Mouse (Mus musculus) lung, embryonic 16.5 days (tissue): ENCODE measurements around the gene BC005537. TPM values are rescaled to one million over a fixed set of nuclear protein-coding genes. Genes with fewer than 3 reads are reported as not detected.
"Not testable (repeated sequence)": the region's sequence is repeated elsewhere in the genome, so short reads cannot be mapped to it uniquely, and the experiment has no call there.

ENCODE experiments used
- ATAC-seq: fragments of 200-750 bp; cut with Nextera tagmentation; 2 replicates; pipeline ENCODE4 v1.8.0; 2017; ENCODE audit warnings: low read depth, mild to moderate bottlenecking, moderate library complexity
- H3K27ac ChIP-seq: fragments of 300-500 bp; sonication (generic); 2 replicates; pipeline ENCODE4 v1.5.1; 2014; ENCODE audit warnings: mild to moderate bottlenecking, control low read depth, low read length
- H3K27me3 ChIP-seq: fragments of 300-500 bp; sonication (generic); 2 replicates; pipeline ENCODE4 v1.6.1; 2014; ENCODE audit warnings: low read depth, low read length, mixed read lengths; ENCODE audit not compliant: control insufficient read depth, insufficient read depth
- H3K36me3 ChIP-seq: fragments of 300-500 bp; sonication (generic); 2 replicates; pipeline ENCODE4 v1.6.1; 2014; ENCODE audit warnings: low read length; ENCODE audit not compliant: control insufficient read depth, insufficient read depth
- H3K4me1 ChIP-seq: fragments of 300-500 bp; sonication (generic); replicated peaks from 2 replicates; pipeline ENCODE4 v1.6.1; 2014; ENCODE audit warnings: low read length, mixed read lengths; ENCODE audit not compliant: control insufficient read depth, insufficient read depth
- H3K4me2 ChIP-seq: fragments of 300-500 bp; sonication (generic); 2 replicates; pipeline ENCODE4 v1.6.1; 2014; ENCODE audit warnings: low read depth, low read length, control low read depth
- H3K4me3 ChIP-seq: fragments of 300-500 bp; sonication (generic); 2 replicates; pipeline ENCODE4 v1.5.1; 2014; ENCODE audit warnings: mild to moderate bottlenecking, low read length, control low read depth
- H3K9ac ChIP-seq: fragments of 300-500 bp; sonication (generic); 2 replicates; pipeline ENCODE4 v1.6.1; 2014; ENCODE audit warnings: low read length, control low read depth
- H3K9me3 ChIP-seq: fragments of 300-500 bp; sonication (generic); 2 replicates; pipeline ENCODE4 v1.6.1; 2016; ENCODE audit warnings: low read length; ENCODE audit not compliant: control insufficient read depth
- WGBS: fragments of 180-500 bp; shearing (Covaris S2); extraction: QIAGEN DNeasy Blood & Tissue Kit; methylation state at CpG from one replicate; pipeline ENCODE4 v1.1.7; 2014; 5-methylcytosine and 5-hydroxymethylcytosine counted together
- polyA plus RNA-seq: library from polyadenylated mRNA; unstranded; fragments of >200 nt; fragmentation: Nextera tagmentation; extraction: Ambion mirVana; gene quantifications from 2 replicates; pipeline ENCODE4 v1.2.1, GENCODE M21; 2015

BC005537 gene
- polyA plus RNA-seq, 1 experiment from 2014 or later = 12.7 TPM

GRCm38 (mm10) chr13:24767809-24768208 is 33.6 kb upstream of the BC005537 start:
- not testable (repeated sequence) for ATAC-seq, H3K4me1 ChIP-seq
- WGBS = 66% methylated on average over 4 of the region's 4 CpGs

GRCm38 (mm10) chr13:24771482-24771881 is 30.0 kb upstream of the BC005537 start:
- H3K4me2 ChIP-seq, H3K27ac ChIP-seq, H3K9ac ChIP-seq, H3K4me1 ChIP-seq, ATAC-seq, H3K36me3 ChIP-seq, H3K9me3 ChIP-seq, H3K4me3 ChIP-seq, H3K27me3 ChIP-seq: not testable (repeated sequence)
- 88% methylated on average over 10 of the region's 10 CpGs for WGBS

More at GRCm38 (mm10) chr13:24767809-24768208, 33.6 kb upstream of the BC005537 start:
- not testable (repeated sequence) for H3K36me3 ChIP-seq, H3K4me2 ChIP-seq, H3K9ac ChIP-seq, H3K27me3 ChIP-seq, H3K9me3 ChIP-seq, H3K4me3 ChIP-seq, H3K27ac ChIP-seq

DNA sequence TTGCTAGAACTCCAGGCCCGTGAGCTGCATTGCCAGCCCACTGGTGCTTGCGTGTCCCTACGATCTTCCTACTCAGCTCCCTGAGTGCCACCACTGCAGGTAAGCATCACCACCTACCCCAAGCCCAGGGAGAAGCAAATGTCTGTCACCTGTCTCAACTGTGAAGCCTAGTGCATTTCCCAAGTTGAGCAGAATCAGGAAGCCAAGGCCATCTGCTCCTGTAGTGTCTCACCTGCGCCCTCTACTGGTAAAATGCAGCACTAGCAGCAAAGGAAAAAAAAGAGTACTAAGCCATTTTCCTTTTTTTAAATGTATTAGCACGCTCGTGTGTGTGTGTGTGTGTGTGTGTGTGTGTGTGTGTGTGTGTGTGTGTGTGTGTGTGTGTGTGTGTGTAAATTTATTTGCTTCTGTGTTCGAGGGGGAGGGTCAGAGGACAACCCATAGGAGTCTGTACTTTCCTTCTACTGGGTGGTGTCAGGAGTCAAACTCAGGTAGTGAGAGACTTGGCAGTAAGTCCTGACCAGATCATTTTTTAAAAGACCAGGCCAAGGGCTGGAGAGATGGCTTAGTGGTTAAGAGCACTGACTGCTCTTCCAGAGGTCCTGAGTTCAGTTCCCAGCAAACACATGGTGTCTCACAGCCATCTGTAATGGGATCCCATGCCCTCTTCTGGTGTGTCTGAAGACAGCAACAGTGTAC is 25.2 kb upstream of the BC005537 start:
- no peak for ATAC-seq

GRCm38 (mm10) chr13:24778026-24778425 is 23.4 kb upstream of the BC005537 start:
- Histone ChIP-seq H3K4me1 (no peaks in the 10 kb centered on the region; the same call in 1 of the 2 replicates), H3K9me3 (no peaks in the 10 kb centered on the region), H3K36me3 (no peaks in the 10 kb centered on the region), H3K9ac (no peak overlapping the region), H3K27ac (no peak overlapping the region), H3K4me2 (no peak overlapping the region), H3K27me3 (no peaks in the 10 kb centered on the region), H3K4me3 (no peak overlapping the region)
- no peak for ATAC-seq
- 78% methylated on average over 2 of the region's 2 CpGs for WGBS

More for the DNA sequence above, 25.2 kb upstream of the BC005537 start:
- Histone ChIP-seq H3K27me3 (no peaks in the 10 kb centered on the region), H3K4me1 (no peaks in the 10 kb centered on the region), H3K36me3 (no peaks in the 10 kb centered on the region), H3K27ac (no peak overlapping the region), H3K9ac (no peak overlapping the region), H3K4me3 (no peak overlapping the region), H3K4me2 (no peak overlapping the region), H3K9me3 (no peaks in the 10 kb centered on the region)
- 48% methylated on average over 7 of the region's 7 CpGs for WGBS

GRCm38 (mm10) chr13:24778706-24779380 is 22.6 kb upstream of the BC005537 start:
- Histone ChIP-seq H3K27ac (no peak overlapping the region), H3K9ac (no peak overlapping the region), H3K4me1 (no peaks in the 10 kb centered on the region; the same call in 1 of the 2 replicates), H3K36me3 (no peaks in the 10 kb centered on the region), H3K4me3 (no peak overlapping the region), H3K9me3 (no peaks in the 10 kb centered on the region), H3K27me3 (no peaks in the 10 kb centered on the region), H3K4me2 (no peak overlapping the region)
- ATAC-seq = no peak
- 69% methylated on average over 8 of the region's 8 CpGs for WGBS

GRCm38 (mm10) chr13:24781916-24782315 is 19.5 kb upstream of the BC005537 start:
- no peak for ATAC-seq
- H3K4me3 ChIP-seq = no peak overlapping the region
- H3K27ac ChIP-seq = no peak overlapping the region
- H3K9ac ChIP-seq = no peak overlapping the region
- H3K36me3 ChIP-seq = no peaks in the 10 kb centered on the region
- WGBS = 45% methylated on average over 5 of the region's 5 CpGs
- no peaks in the 10 kb centered on the region for H3K9me3 ChIP-seq
- H3K27me3 ChIP-seq = no peaks in the 10 kb centered on the region
- no peak overlapping the region for H3K4me2 ChIP-seq
- H3K4me1 ChIP-seq = no peaks in the 10 kb centered on the region; the same call in 1 of the 2 replicates

DNA sequence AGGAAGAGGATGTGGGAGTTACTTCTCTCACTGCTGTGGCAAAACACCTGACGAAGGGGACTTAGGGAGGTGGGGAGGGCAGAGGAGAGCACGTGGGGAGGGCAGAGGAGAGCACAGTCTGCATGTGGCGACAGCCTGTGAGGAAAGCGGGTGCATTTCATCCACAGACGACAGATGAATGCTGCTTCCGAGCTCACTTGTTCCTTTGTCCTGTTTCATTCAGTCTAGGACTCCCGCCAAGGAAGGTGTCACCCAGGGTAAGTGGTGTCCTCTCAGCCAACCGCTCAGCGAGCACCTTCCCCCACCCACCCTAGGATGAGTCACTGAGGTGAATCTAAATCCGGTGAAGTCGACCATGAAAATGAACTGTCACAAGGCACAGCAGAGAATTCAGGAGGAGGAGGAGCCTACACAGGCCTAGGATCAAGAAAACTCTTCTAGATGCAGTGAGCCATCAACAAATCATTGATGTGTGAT is 15.4 kb upstream of the BC005537 start:
- Histone ChIP-seq H3K4me2 (no peak overlapping the region), H3K4me3 (no peak overlapping the region), H3K27ac (no peak overlapping the region), H3K27me3 (no peaks in the 10 kb centered on the region), H3K9ac (no peak overlapping the region), H3K36me3 (no peaks in the 10 kb centered on the region), H3K9me3 (no peaks in the 10 kb centered on the region), H3K4me1 (no peaks in the 10 kb centered on the region; the same call in 1 of the 2 replicates)
- no peak for ATAC-seq
- 51% methylated on average over 11 of the region's 11 CpGs for WGBS

DNA sequence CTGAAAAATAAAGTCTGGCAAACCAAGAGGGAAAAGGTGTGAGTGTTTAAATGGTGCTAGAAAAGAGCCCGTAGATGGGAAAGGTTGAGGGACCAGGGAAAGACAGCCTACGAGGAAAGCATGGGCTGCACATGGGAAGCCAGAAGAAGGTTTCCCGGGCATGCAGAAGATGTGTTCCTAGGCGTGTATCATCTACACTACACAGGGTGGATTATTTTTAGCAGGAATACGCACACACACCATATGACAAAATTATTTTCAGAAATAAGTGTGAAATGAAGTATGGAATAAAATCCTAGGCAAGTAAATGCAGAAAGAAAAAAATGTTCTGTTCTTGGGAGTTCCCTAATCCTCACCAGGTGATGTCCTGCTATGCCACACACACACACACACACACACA is 14.0 kb upstream of the BC005537 start:
- Histone ChIP-seq H3K4me2 (no peak overlapping the region), H3K4me1 (no peaks in the 10 kb centered on the region; the same call in none of the 2 replicates), H3K9me3 (no peaks in the 10 kb centered on the region), H3K27me3 (no peaks in the 10 kb centered on the region), H3K9ac (no peak overlapping the region), H3K4me3 (no peak overlapping the region), H3K27ac (no peak overlapping the region), H3K36me3 (no peaks in the 10 kb centered on the region)
- no peak for ATAC-seq
- whole genome bisulfite sequencing = 80% methylated on average over 5 of the region's 5 CpGs

DNA sequence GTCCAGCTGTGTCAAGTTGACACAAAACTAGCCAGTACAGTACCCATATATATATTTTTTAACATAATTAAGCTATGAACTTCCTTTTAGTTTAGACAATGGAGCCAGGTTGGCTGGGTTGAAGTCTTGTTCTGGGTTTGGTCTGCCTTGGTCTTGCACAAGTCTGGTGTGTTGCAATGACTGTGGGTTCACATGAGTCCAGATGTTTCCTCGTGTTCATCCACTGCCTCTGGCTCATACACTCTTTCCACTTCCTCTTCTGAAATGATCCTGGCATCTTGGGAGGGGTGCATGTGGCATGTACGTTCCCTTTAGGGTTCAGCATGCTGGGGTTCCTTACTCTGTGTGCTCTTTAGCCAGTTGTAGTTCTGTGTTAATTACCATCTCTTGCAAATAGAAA is 10.1 kb upstream of the BC005537 start:
- Histone ChIP-seq H3K4me2 (no peak overlapping the region), H3K4me3 (no peak overlapping the region), H3K36me3 (no peaks in the 10 kb centered on the region), H3K4me1 (no peaks in the 10 kb centered on the region; the same call in 1 of the 2 replicates), H3K9me3 (no peaks in the 10 kb centered on the region), H3K27me3 (no peaks in the 10 kb centered on the region), H3K9ac (no peak overlapping the region), H3K27ac (no peak overlapping the region)
- WGBS = 56% methylated on average over 2 of the region's 2 CpGs
- no peak for ATAC-seq
